Mouse (Mus musculus): ENCODE measurements at regions not wholly inside any gene's neighbourhood (a gene's known extent, or its start where the extent isn't known, plus 50 kb on each side); places are given as distances from the start of the nearest gene placed in this dataset.

GRCm38 (mm10) chr14:106393978-106394377 is 288.0 kb downstream of the Trim52 start:
- TF ChIP-seq GABPA (IDR thresholded peaks at IDR 0.05; ENCODE audit: low read depth, low read length): no peak
- TF ChIP-seq TBP (IDR thresholded peaks at IDR 0.05; ENCODE audit: low read depth, low read length): no peak
- no peak for TF ChIP-seq CHD2 (IDR thresholded peaks at IDR 0.05; ENCODE audit: low read length)
- no peak for TF ChIP-seq KAT2A (conservative IDR thresholded peaks at IDR 0.05; ENCODE audit: low read depth, low read length)
- no peak for TF ChIP-seq ZC3H11A (IDR thresholded peaks at IDR 0.05; ENCODE audit: low read depth, low read length)
- TF ChIP-seq USF1 (IDR thresholded peaks at IDR 0.05; ENCODE audit: low read depth, low read length): no peak
- TF ChIP-seq USF2 (IDR thresholded peaks at IDR 0.05; ENCODE audit: borderline replicate concordance in 1 of 2, insufficient read depth in 1 of 2, low read depth in 1 of 2, low read length in 2 of 2): no peak
- no peak for TF ChIP-seq HCFC1 (IDR thresholded peaks at IDR 0.05; ENCODE audit: low read depth, low read length)
- TF ChIP-seq CHD1 (IDR thresholded peaks at IDR 0.05; ENCODE audit: low read depth, low read length): no peak
- no peak for TF ChIP-seq GATA1 (IDR thresholded peaks at IDR 0.05; ENCODE audit: low read depth, low read length)
- TF ChIP-seq MXI1 (IDR thresholded peaks at IDR 0.05; ENCODE audit: low read depth, low read length): no peak
- H3K27ac ChIP-seq (ENCODE audit: control insufficient read depth, low read depth, low read length): no peak overlapping the region
- H3K27me3 ChIP-seq (ENCODE audit: control insufficient read depth in 1 of 2, insufficient read depth in 2 of 2, low read length in 2 of 2): no peaks in the 10 kb centered on the region
- no peaks in the 10 kb centered on the region for H3K4me1 ChIP-seq (ENCODE audit: control insufficient read depth in 1 of 2, insufficient read depth in 2 of 2, low read length in 2 of 2)
- no peaks in the 10 kb centered on the region for H3K79me2 ChIP-seq (ENCODE audit: control insufficient read depth, insufficient read depth, low read length, poor library complexity)
- H3K4me3 ChIP-seq (ENCODE audit: control insufficient read depth in 1 of 2, insufficient read depth in 1 of 2, low read depth in 2 of 2, low read length in 2 of 2): no peak overlapping the region
- no peaks in the 10 kb centered on the region for H3K9me3 ChIP-seq (replicated peaks; ENCODE audit: insufficient read depth, low read length)
- no peak for DNase-seq (ENCODE audit: low read depth, low spot score)
- H3K36me3 ChIP-seq (ENCODE audit: control insufficient read depth in 1 of 2, insufficient read depth in 2 of 2, low read length in 2 of 2): no peaks in the 10 kb centered on the region
- H3K9ac ChIP-seq (ENCODE audit: control insufficient read depth, low read depth, low read length, poor library complexity, severe bottlenecking): no peak overlapping the region

DNA sequence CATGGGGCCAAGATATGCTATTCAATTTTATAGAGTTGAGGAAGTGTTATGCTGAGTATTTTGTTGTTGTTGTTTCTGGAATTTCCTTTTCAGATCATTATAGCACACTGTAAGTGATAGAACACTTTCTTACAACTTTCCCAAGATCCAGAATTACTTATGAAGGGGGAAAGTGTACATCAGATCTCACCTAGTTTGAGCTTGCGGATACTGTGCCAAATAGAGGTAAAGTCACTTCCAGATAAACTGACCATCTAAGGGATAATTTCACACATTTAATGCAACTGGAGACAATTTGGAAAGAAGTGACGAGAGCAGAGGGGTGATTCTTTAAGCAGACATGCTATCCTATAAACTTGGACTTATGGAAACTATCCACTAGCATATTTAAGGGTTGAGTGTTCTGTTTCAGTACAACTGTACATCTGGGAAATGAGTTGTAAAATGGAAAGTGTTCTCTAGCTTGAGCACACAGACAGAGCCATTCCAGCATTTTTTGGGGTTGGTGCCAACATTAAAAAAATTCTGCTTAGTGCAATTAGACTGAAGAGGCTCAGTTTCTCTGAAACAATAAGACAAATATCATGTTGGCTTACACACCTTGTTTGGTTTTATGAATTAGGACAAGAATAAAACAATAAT is 307.0 kb downstream of the Trim52 start:
- Histone ChIP-seq H3K27ac (ENCODE audit: control insufficient read depth, low read depth, low read length) (no peak overlapping the region), H3K36me3 (ENCODE audit: control insufficient read depth in 1 of 2, insufficient read depth in 2 of 2, low read length in 2 of 2) (no peaks in the 10 kb centered on the region), H3K4me3 (ENCODE audit: control insufficient read depth in 1 of 2, insufficient read depth in 1 of 2, low read depth in 2 of 2, low read length in 2 of 2) (no peak overlapping the region), H3K9ac (ENCODE audit: control insufficient read depth, low read depth, low read length, poor library complexity, severe bottlenecking) (no peak overlapping the region), H3K9me3 (replicated peaks; ENCODE audit: insufficient read depth, low read length) (no peaks in the 10 kb centered on the region), H3K4me1 (ENCODE audit: control insufficient read depth in 1 of 2, insufficient read depth in 2 of 2, low read length in 2 of 2) (no peaks in the 10 kb centered on the region), H3K79me2 (ENCODE audit: control insufficient read depth, insufficient read depth, low read length, poor library complexity) (no peaks in the 10 kb centered on the region), H3K27me3 (ENCODE audit: control insufficient read depth in 1 of 2, insufficient read depth in 2 of 2, low read length in 2 of 2) (no peaks in the 10 kb centered on the region)
- no peak for DNase-seq (ENCODE audit: low read depth, low spot score)
- TF ChIP-seq SIN3A (IDR thresholded peaks at IDR 0.05; ENCODE audit: low read length) (no peak), MYB (IDR thresholded peaks at IDR 0.05; ENCODE audit: low read depth, low read length) (no peak), TCF12 (IDR thresholded peaks at IDR 0.05; ENCODE audit: low read depth, low read length) (no peak), USF1 (IDR thresholded peaks at IDR 0.05; ENCODE audit: low read depth, low read length) (no peak), MYC (IDR thresholded peaks at IDR 0.05; ENCODE audit: low read depth, low read length) (no peak), ZKSCAN1 (IDR thresholded peaks at IDR 0.05; ENCODE audit: low read depth, low read length) (no peak), MAFK (IDR thresholded peaks at IDR 0.05; ENCODE audit: borderline replicate concordance, low read depth, low read length) (no peak), ELF1 (IDR thresholded peaks at IDR 0.05; ENCODE audit: low read depth, low read length) (no peak), POLR2A (IDR thresholded peaks at IDR 0.05; ENCODE audit: control insufficient read depth in 1 of 2, insufficient read depth in 1 of 2, low read depth in 1 of 2, low read length in 2 of 2, poor library complexity in 1 of 2) (no peak), UBTF (IDR thresholded peaks at IDR 0.05; ENCODE audit: borderline replicate concordance, insufficient read depth, low read depth, low read length) (no peak), ZMIZ1 (IDR thresholded peaks at IDR 0.05; ENCODE audit: low read depth, low read length) (no peak), ZNF384 (IDR thresholded peaks at IDR 0.05; ENCODE audit: low read depth, low read length) (no peak), MAZ (IDR thresholded peaks at IDR 0.05; ENCODE audit: low read depth, low read length) (no peak), RCOR1 (IDR thresholded peaks at IDR 0.05; ENCODE audit: low read depth, low read length) (no peak), SMC3 (IDR thresholded peaks at IDR 0.05; ENCODE audit: low read depth, low read length) (no peak), CHD1 (IDR thresholded peaks at IDR 0.05; ENCODE audit: low read depth, low read length) (no peak), KAT2A (conservative IDR thresholded peaks at IDR 0.05; ENCODE audit: low read depth, low read length) (no peak)

Measured in MEL (cell line).